Mouse (Mus musculus) CH12.LX (cell line): ENCODE data around the gene Arsb. TPM values are rescaled to one million over a fixed set of nuclear protein-coding genes. Genes with fewer than 3 reads are reported as not detected.

Source experiments
- DNase-seq: peaks from one replicate; pipeline ENCODE4 v3.0.0-alpha.2; 2013; ENCODE audit errors: extremely low read depth
- H3K27ac ChIP-seq: 2 replicates; pipeline ENCODE4 v1.5.1; 2012; ENCODE audit warnings: low read depth, mild to moderate bottlenecking, control low read depth, moderate library complexity; ENCODE audit not compliant: insufficient read depth
- H3K27me3 ChIP-seq: replicated peaks from 2 replicates; pipeline ENCODE3; 2012; ENCODE audit warnings: inconsistent platforms
- H3K36me3 ChIP-seq, 2 experiments: replicated peaks in 1 of 2; 2 replicates each; pipeline versions ENCODE3 to v1.6.1; 2012; ENCODE audit warnings: inconsistent platforms in 1 of 2, low read length in 1 of 2, mild to moderate bottlenecking in 1 of 2, mixed read lengths in 1 of 2, moderate library complexity in 1 of 2; ENCODE audit not compliant: control insufficient read depth in 1 of 2, insufficient read depth in 1 of 2
- H3K4me1 ChIP-seq, 2 experiments: 2 replicates each; pipeline ENCODE4 v1.6.1; 2012; ENCODE audit warnings: inconsistent platforms in 1 of 2, moderate library complexity in 1 of 2; ENCODE audit not compliant: insufficient read depth in 2 of 2, control insufficient read depth in 1 of 2
- H3K4me2 ChIP-seq: 2 replicates; pipeline ENCODE4 v1.6.1; 2012; ENCODE audit warnings: low read depth, mild to moderate bottlenecking, control low read depth; ENCODE audit not compliant: poor library complexity, insufficient read depth, severe bottlenecking
- H3K4me3 ChIP-seq, 3 experiments: fragments of 150-350 bp in 1 of 3; sonication (generic) in 1 of 3; replicated peaks in 1 of 3; 2 replicates each; pipeline versions ENCODE3 to v1.5.1; 2011 to 2012; ENCODE audit warnings: low read depth in 2 of 3, low read length in 2 of 3, mild to moderate bottlenecking in 2 of 3, moderate library complexity in 2 of 3, control low read depth in 1 of 3, improper control_type of control experiment in 1 of 3, inconsistent platforms in 1 of 3, mixed read lengths in 1 of 3; ENCODE audit not compliant: poor library complexity in 1 of 3
- H3K79me2 ChIP-seq: replicated peaks from 2 replicates; pipeline ENCODE4 v1.6.1; 2012; ENCODE audit warnings: mild to moderate bottlenecking, moderate library complexity; ENCODE audit not compliant: control insufficient read depth, poor library complexity, insufficient read depth, severe bottlenecking; ENCODE audit errors: extremely low read depth
- H3K9ac ChIP-seq: 2 replicates; pipeline ENCODE4 v1.6.1; 2012; ENCODE audit warnings: low read depth, mild to moderate bottlenecking, control low read depth, moderate library complexity; ENCODE audit not compliant: insufficient read depth
- H3K9me3 ChIP-seq: replicated peaks from 2 replicates; pipeline ENCODE3; 2012; ENCODE audit warnings: low read length, inconsistent platforms, mixed read lengths
- BHLHE40 ChIP-seq: IDR thresholded peaks from 2 replicates; pipeline ENCODE4 v1.6.1; 2011; ENCODE audit warnings: mild to moderate bottlenecking, low read depth, low read length, improper control_type of control experiment
- CHD1 ChIP-seq: IDR thresholded peaks from 2 replicates; pipeline ENCODE4 v1.6.1; 2012; ENCODE audit warnings: low read depth, low read length, improper control_type of control experiment, inconsistent platforms
- CHD2 ChIP-seq: IDR thresholded peaks from 2 replicates; pipeline ENCODE4 v1.6.1; 2011; ENCODE audit warnings: low read length, improper control_type of control experiment
- E2F4 ChIP-seq: IDR thresholded peaks from 2 replicates; pipeline ENCODE4 v1.6.1; 2011; ENCODE audit warnings: low read depth, low read length, improper control_type of control experiment; ENCODE audit not compliant: insufficient replicate concordance
- ELF1 ChIP-seq: IDR thresholded peaks from 2 replicates; pipeline ENCODE4 v1.6.1; 2014; ENCODE audit warnings: low read depth, mild to moderate bottlenecking, inconsistent platforms, low read length, improper control_type of control experiment
- EP300 ChIP-seq: IDR thresholded peaks from 2 replicates; pipeline ENCODE4 v1.6.1; 2011; ENCODE audit warnings: low read length, improper control_type of control experiment
- HCFC1 ChIP-seq: IDR thresholded peaks from 2 replicates; pipeline ENCODE4 v1.6.1; 2012; ENCODE audit warnings: low read depth, mild to moderate bottlenecking, inconsistent platforms, low read length, improper control_type of control experiment
- JUN ChIP-seq: IDR thresholded peaks from 2 replicates; pipeline ENCODE4 v1.6.1; 2011; ENCODE audit warnings: low read depth, mild to moderate bottlenecking, low read length, improper control_type of control experiment, moderate library complexity; ENCODE audit not compliant: insufficient read depth
- JUND ChIP-seq: conservative IDR thresholded peaks from 2 replicates; pipeline ENCODE4 v1.6.1; 2011; ENCODE audit warnings: low read depth, low read length, improper control_type of control experiment
- KAT2A ChIP-seq: IDR thresholded peaks from 2 replicates; pipeline ENCODE4 v1.6.1; 2012; ENCODE audit warnings: low read length, improper control_type of control experiment, inconsistent platforms; ENCODE audit not compliant: insufficient replicate concordance
- MAZ ChIP-seq: IDR thresholded peaks from 2 replicates; pipeline ENCODE4 v1.6.1; 2012; ENCODE audit warnings: low read depth, mild to moderate bottlenecking, inconsistent platforms, low read length, improper control_type of control experiment, moderate library complexity
- MEF2A ChIP-seq: IDR thresholded peaks from 2 replicates; pipeline ENCODE4 v1.6.1; 2014; ENCODE audit warnings: low read depth, mild to moderate bottlenecking, inconsistent platforms, low read length, improper control_type of control experiment, borderline replicate concordance
- MXI1 ChIP-seq: IDR thresholded peaks from 2 replicates; pipeline ENCODE4 v1.6.1; 2011; ENCODE audit warnings: mild to moderate bottlenecking, low read depth, low read length, improper control_type of control experiment
- MYC ChIP-seq: IDR thresholded peaks from 2 replicates; pipeline ENCODE4 v1.6.1; 2011; ENCODE audit warnings: low read depth, mild to moderate bottlenecking, improper control_type of control experiment, low read length
- NELFE ChIP-seq: IDR thresholded peaks from 2 replicates; pipeline ENCODE4 v1.6.1; 2011; ENCODE audit warnings: low read depth, low read length, improper control_type of control experiment
- NRF1 ChIP-seq: IDR thresholded peaks from 2 replicates; pipeline ENCODE4 v1.6.1; 2014; ENCODE audit warnings: low read depth, mild to moderate bottlenecking, inconsistent platforms, low read length, improper control_type of control experiment, moderate library complexity
- PAX5 ChIP-seq: IDR thresholded peaks from 2 replicates; pipeline ENCODE4 v1.6.1; 2012; ENCODE audit warnings: low read length, inconsistent platforms, mixed read lengths
- POLR2AphosphoS2 ChIP-seq: IDR thresholded peaks from 2 replicates; pipeline ENCODE4 v1.6.1; 2011; ENCODE audit warnings: low read depth, low read length, improper control_type of control experiment
- RAD21 ChIP-seq: IDR thresholded peaks from 2 replicates; pipeline ENCODE4 v1.6.1; 2011; ENCODE audit warnings: low read depth, mild to moderate bottlenecking, low read length, improper control_type of control experiment, moderate library complexity
- SIN3A ChIP-seq: IDR thresholded peaks from 2 replicates; pipeline ENCODE4 v1.6.1; 2012; ENCODE audit warnings: low read length, improper control_type of control experiment, inconsistent platforms
- TBP ChIP-seq: conservative IDR thresholded peaks from 2 replicates; pipeline ENCODE4 v1.6.1; 2011; ENCODE audit warnings: low read depth, low read length, improper control_type of control experiment
- UBTF ChIP-seq: IDR thresholded peaks from 2 replicates; pipeline ENCODE4 v1.6.1; 2012; ENCODE audit warnings: low read depth, mild to moderate bottlenecking, inconsistent platforms, low read length, improper control_type of control experiment, moderate library complexity
- USF1 ChIP-seq: IDR thresholded peaks from 2 replicates; pipeline ENCODE4 v1.6.1; 2014; ENCODE audit warnings: low read depth, mild to moderate bottlenecking, inconsistent platforms, low read length, improper control_type of control experiment
- USF2 ChIP-seq: conservative IDR thresholded peaks from 2 replicates; pipeline ENCODE4 v1.6.1; 2011; ENCODE audit warnings: low read depth, low read length, improper control_type of control experiment
- ZC3H11A ChIP-seq: IDR thresholded peaks from 2 replicates; pipeline ENCODE4 v1.6.1; 2012; ENCODE audit warnings: low read depth, mild to moderate bottlenecking, inconsistent platforms, low read length, improper control_type of control experiment
- ZKSCAN1 ChIP-seq: IDR thresholded peaks from 2 replicates; pipeline ENCODE4 v1.6.1; 2012; ENCODE audit warnings: low read depth, inconsistent platforms, low read length, improper control_type of control experiment, borderline replicate concordance
- ZNF384 ChIP-seq: IDR thresholded peaks from 2 replicates; pipeline ENCODE4 v1.6.1; 2012; ENCODE audit warnings: low read depth, low read length, improper control_type of control experiment, inconsistent platforms
- dilution Hi-C: fragments of 300-500 bp; cut with MboI; formaldehyde crosslinking; loops from 2 replicates; pipeline ENCODE4 v1.14.3; 2020; ENCODE audit warnings: low sequenced_read_pairs; ENCODE audit not compliant: extremely low pct_unique_long_range_greater_than_20kb, extremely low pct_ligation_motif_present
- in situ Hi-C: fragments of 300-500 bp; cut with MboI; formaldehyde crosslinking; loops from 3 replicates; pipeline ENCODE4 v1.14.3; 2019; ENCODE audit warnings: low sequenced_read_pairs, low pct_ligation_motif_present, low pct_unique_long_range_greater_than_20kb, mixed read lengths
- polyA plus RNA-seq: library from polyadenylated mRNA; unstranded; fragments of >175 nt; gene quantifications from 2 replicates; pipeline ENCODE4 v1.2.1, GENCODE M21; 2012; ENCODE audit warnings: low read depth; ENCODE audit not compliant: insufficient read length
- total RNA-seq, 2 experiments: library from RNA; depleted of rRNA; stranded (reverse); fragments of 300-350 nt in 1 of 2; fragments of >200 nt in 1 of 2; gene quantifications; 2 replicates each; pipeline ENCODE4 v1.2.3; 2012 to 2014

Gene Arsb
- total and polyA plus RNA-seq, 3 experiments = 1.0 to 9.8 (median 2.0) TPM

DNA sequence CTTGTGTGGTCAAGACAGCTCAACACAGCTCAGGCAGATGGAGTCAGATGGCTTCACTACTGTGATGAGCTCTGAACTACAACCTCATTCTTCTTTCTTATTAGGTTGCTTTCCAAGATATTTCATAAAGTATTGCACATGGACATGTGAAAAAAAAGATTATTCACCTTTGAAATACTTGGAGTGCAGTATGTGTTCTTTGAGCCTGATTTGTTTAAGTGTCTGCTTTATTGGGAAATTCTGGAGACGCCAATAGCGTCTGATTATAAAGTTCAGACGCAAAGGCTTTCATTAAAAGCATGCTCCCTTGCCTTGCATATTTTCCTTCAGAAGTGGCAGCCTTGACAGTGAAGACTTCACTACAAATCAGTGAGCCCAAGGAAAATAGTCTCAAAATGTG lies 136.5 kb downstream of the Arsb start:
- H3K4me2 ChIP-seq = no peak overlapping the region
- no peak for TF ChIP-seq MAZ
- TF ChIP-seq JUND = no peak
- no peak for TF ChIP-seq CHD1
- no peak for TF ChIP-seq MEF2A
- no peak for TF ChIP-seq SIN3A
- no peak for TF ChIP-seq USF1
- TF ChIP-seq BHLHE40 = no peak
- no peak for TF ChIP-seq NRF1
- TF ChIP-seq E2F4 = no peak
- no peak for TF ChIP-seq JUN
- TF ChIP-seq EP300 = no peak
- no peak for DNase-seq
- no peak overlapping the region for H3K9ac ChIP-seq
- in situ Hi-C loops (no loop called here), dilution Hi-C loops (no loop called here)
- H3K9me3 ChIP-seq = no peaks in the 10 kb centered on the region
- H3K36me3 ChIP-seq = no peaks in the 10 kb centered on the region
- H3K27ac ChIP-seq = no peak overlapping the region
- H3K4me1 ChIP-seq = no peaks in the 10 kb centered on the region
- no peak overlapping the region for H3K4me3 ChIP-seq
- H3K79me2 ChIP-seq = no peaks in the 10 kb centered on the region
- no peaks in the 10 kb centered on the region for H3K27me3 ChIP-seq

DNA sequence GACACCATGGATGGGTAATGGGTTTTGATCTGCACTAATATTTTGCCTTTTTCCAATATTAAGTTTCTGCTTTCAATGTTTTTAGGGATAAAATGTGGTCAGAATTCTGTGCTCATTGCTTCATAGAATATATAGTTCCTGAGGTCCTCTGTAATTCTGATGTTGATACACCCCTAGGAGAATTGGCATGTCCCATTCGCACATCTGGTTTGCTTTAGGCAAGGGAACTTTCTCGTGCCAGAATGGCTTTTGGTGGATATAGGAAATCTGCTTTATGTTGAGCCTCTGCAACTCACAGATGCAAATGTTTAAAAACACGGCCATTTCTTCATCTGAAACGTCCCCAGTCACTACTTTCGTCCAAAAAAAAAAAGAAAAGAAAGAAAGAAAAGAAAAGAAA lies 138.4 kb downstream of the Arsb start:
- dilution Hi-C loops = no loop called here
- DNase-seq = no peak
- Histone ChIP-seq H3K4me3 (no peak overlapping the region), H3K27ac (no peak overlapping the region), H3K79me2 (no peaks in the 10 kb centered on the region), H3K9me3 (no peaks in the 10 kb centered on the region), H3K4me1 (peaks cover 0 to 7% of the 10 kb centered on the region in 2 experiments; a peak in 2 of 4 replicates), H3K27me3 (no peaks in the 10 kb centered on the region), H3K4me2 (no peak overlapping the region), H3K9ac (no peak overlapping the region), H3K36me3 (no peaks in the 10 kb centered on the region)
- TF ChIP-seq JUN (no peak), CHD1 (no peak), NELFE (no peak), PAX5 (no peak), CHD2 (no peak), POLR2AphosphoS2 (no peak), KAT2A (no peak), RAD21 (no peak), ZC3H11A (no peak), HCFC1 (no peak), UBTF (no peak), MXI1 (no peak), ZNF384 (no peak), MYC (no peak), ZKSCAN1 (no peak), USF2 (no peak), USF1 (no peak), TBP (no peak), ELF1 (no peak), MEF2A (no peak)
- in situ Hi-C loops = no loop called here
